In genomic region chr4:48690640-48691039, GRCm38 (mm10) we compare ENCODE assay signal across 8 mouse cellular contexts. TPM values are rescaled to one million over a fixed set of nuclear protein-coding genes. Genes with fewer than 3 reads are reported as not detected.
A peak's percentile ranks its signal among the peaks of the same experiment; 100 is the strongest.
DNase-seq lines count a peak whose midpoint lies in the region; ATAC-seq lines count a peak whose summit lies in the region.

No protein-coding gene starts in this region.

- peaks cover 13% of the 10 kb centered on the region for H3K4me1 ChIP-seq in midbrain, embryonic 12.5 days
- H3K4me1 ChIP-seq in midbrain, embryonic 10.5 days, result peaks cover 12% of the 10 kb centered on the region
- peaks cover 13% of the 10 kb centered on the region for H3K4me1 ChIP-seq in midbrain, embryonic 15.5 days

- no peaks in the 10 kb centered on the region for H3K27me3 ChIP-seq in midbrain, embryonic 12.5 days
- H3K27me3 ChIP-seq in midbrain, embryonic 10.5 days (ENCODE audit: low read depth, poor library complexity, severe bottlenecking), result no peaks in the 10 kb centered on the region
- H3K27me3 ChIP-seq in midbrain, embryonic 15.5 days (replicated peaks), result no peaks in the 10 kb centered on the region

- 85% methylated on average over 9 of the region's 9 CpGs for WGBS in midbrain, embryonic 12.5 days
- 88% methylated on average over 9 of the region's 9 CpGs for WGBS in midbrain, embryonic 10.5 days
- WGBS in midbrain, embryonic 15.5 days, result 78% methylated on average over 9 of the region's 9 CpGs

- no peak overlapping the region for H3K4me3 ChIP-seq in midbrain, embryonic 12.5 days
- no peak overlapping the region for H3K4me3 ChIP-seq in midbrain, embryonic 10.5 days
- H3K4me3 ChIP-seq in midbrain, embryonic 15.5 days, result no peak overlapping the region

- no peak for DNase-seq in midbrain, embryonic 10.5 days (ENCODE audit: low spot score)
- DNase-seq in c-Kit-positive CD71-positive TER-119-negative erythroid progenitor cells, embryonic 14.5 days (ENCODE audit: low read depth), result peak; percentile 22
- peak; percentile 57 to 91 for DNase-seq in frontal cortex, adult 2 months (ENCODE audit: extremely low spot score in 1 of 2, low spot score in 1 of 2)
- peak; percentile 64 to 73 for DNase-seq in layer of hippocampus, postnatal 10 days (ENCODE audit: low spot score in 2 of 2)
- DNase-seq in thymus, postnatal 4 days, result peak; percentile 6

- ATAC-seq in midbrain, embryonic 12.5 days (ENCODE audit: low FRiP score, low read depth), result 0 out of 2 replicates have a peak, but pooled peaks have one; percentile 38
- ATAC-seq in midbrain, embryonic 15.5 days (replicated peaks), result peak; percentile 46
- ATAC-seq in activated CD4-positive, CD25-positive, alpha-beta regulatory T cell, adult 4 months, result no peak

- no peak overlapping the region for H3K4me2 ChIP-seq in midbrain, embryonic 12.5 days (replicated peaks)
- no peak overlapping the region for H3K4me2 ChIP-seq in midbrain, embryonic 15.5 days

- no peaks in the 10 kb centered on the region for H3K36me3 ChIP-seq in midbrain, embryonic 12.5 days
- no peaks in the 10 kb centered on the region for H3K36me3 ChIP-seq in midbrain, embryonic 10.5 days
- H3K36me3 ChIP-seq in midbrain, embryonic 15.5 days (replicated peaks), result no peaks in the 10 kb centered on the region

- no peak overlapping the region for H3K9ac ChIP-seq in midbrain, embryonic 12.5 days (replicated peaks)
- H3K9ac ChIP-seq in midbrain, embryonic 15.5 days, result no peak overlapping the region

- H3K27ac ChIP-seq in midbrain, embryonic 12.5 days (replicated peaks), result no peak overlapping the region
- H3K27ac ChIP-seq in midbrain, embryonic 10.5 days (replicated peaks), result no peak overlapping the region
- H3K27ac ChIP-seq in midbrain, embryonic 15.5 days, result no peak overlapping the region

- no peaks in the 10 kb centered on the region for H3K9me3 ChIP-seq in midbrain, embryonic 12.5 days
- no peaks in the 10 kb centered on the region for H3K9me3 ChIP-seq in midbrain, embryonic 10.5 days (replicated peaks)
- no peaks in the 10 kb centered on the region for H3K9me3 ChIP-seq in midbrain, embryonic 15.5 days

RNA-seq across cellular contexts. Expression of gene Cavin4, which starts 27.3 kb away (rescaled TPM):
- polyA plus RNA-seq in midbrain, embryonic 12.5 days (2016; fragmentation: Nextera tagmentation; extraction: Ambion mirVana), result 2.4 and 3.3 TPM in 2 replicates
- polyA plus RNA-seq in midbrain, embryonic 10.5 days (2016; fragmentation: Nextera tagmentation; extraction: Ambion mirVana), result 1.4 and 1.7 TPM in 2 replicates
- 1.1 and 1.4 TPM in 2 replicates for polyA plus RNA-seq in frontal cortex, adult 2 months (2012; rRNA removed)
- 1 to 10 TPM; 3.3 TPM for total RNA-seq in layer of hippocampus, postnatal 10 days (2021)
- 1.6 and 1.9 TPM in 2 replicates for polyA plus RNA-seq in midbrain, embryonic 15.5 days (2015; fragmentation: Nextera tagmentation; extraction: Ambion mirVana)
- not detected for polyA plus RNA-seq in activated CD4-positive, CD25-positive, alpha-beta regulatory T cell, adult 4 months (2017; shearing (Covaris generic))
